Mouse (Mus musculus): ENCODE data around the gene Dlx3. TPM values are rescaled to one million over a fixed set of nuclear protein-coding genes. Genes with fewer than 3 reads are reported as not detected.
A peak's percentile ranks its signal among the peaks of the same experiment; 100 is the strongest.

Dlx3 gene
- polyA plus RNA-seq, 1 experiment from 2014 or later, result not detected

- TF ChIP-seq CTCF (IDR thresholded peaks at IDR 0.05), result no peak
- in situ Hi-C loops (cut with MboI; ENCODE audit: low pct_unique_long_range_greater_than_20kb), result no loop called here
- peaks cover 4% of the 10 kb centered on the region for H3K27me3 ChIP-seq
- POLR2A ChIA-PET, result no interaction called here
- CTCF ChIA-PET, result no interaction called here
- no peak for ATAC-seq
- no peak for DNase-seq (ENCODE audit: low read depth, low spot score)
These were observed 9.8 kb upstream of the Dlx3 start for GRCm38 (mm10) chr11:95110081-95110480.

GRCm38 (mm10) chr11:95117030-95117429 is 2.9 kb upstream of the Dlx3 start:
- DNase-seq (ENCODE audit: low read depth, low spot score), result no peak
- ChIA-PET CTCF (interaction anchor here (0.6 to 2.2 kb wide), 13 partner anchors 9 to 404 kb away, joined by 3 to 35 read pairs (median 4); partner anchors contain the start of gene Slc35b1), POLR2A (interaction anchor here (1.8 kb wide), 1 partner anchor 134 kb away, joined by 6 read pairs; no protein-coding TSS in a partner anchor)
- in situ Hi-C loops (cut with MboI; ENCODE audit: low pct_unique_long_range_greater_than_20kb), result loop anchor here (5.0 kb wide), 1 partner anchor 135 kb away; no protein-coding TSS in a partner anchor
- peak; percentile 72 for ATAC-seq
- peaks cover 38% of the 10 kb centered on the region for H3K27me3 ChIP-seq
- peak; percentile 94 for TF ChIP-seq CTCF (IDR thresholded peaks at IDR 0.05)

GRCm38 (mm10) chr11:95118505-95118904 is 1.4 kb upstream of the Dlx3 start:
- ChIA-PET POLR2A (no interaction called here), CTCF (interaction anchor here (1.5 to 2.2 kb wide), 2 partner anchors 110 to 141 kb away, joined by 5 to 8 read pairs; no protein-coding TSS in a partner anchor)
- no peak for TF ChIP-seq CTCF (IDR thresholded peaks at IDR 0.05)
- peaks cover 45% of the 10 kb centered on the region for H3K27me3 ChIP-seq
- DNase-seq (ENCODE audit: low read depth, low spot score) (no peak), ATAC-seq (no peak)
- in situ Hi-C loops (cut with MboI; ENCODE audit: low pct_unique_long_range_greater_than_20kb), result loop anchor here (5.0 kb wide), 1 partner anchor 134 kb away; no protein-coding TSS in a partner anchor

- no peak for ATAC-seq
- ChIA-PET POLR2A (no interaction called here), CTCF (interaction anchor here (1.4 kb wide), 1 partner anchor 131 kb away, joined by 4 read pairs; no protein-coding TSS in a partner anchor)
- no peak for TF ChIP-seq CTCF (IDR thresholded peaks at IDR 0.05)
- no peak for DNase-seq (ENCODE audit: low read depth, low spot score)
- in situ Hi-C loops (cut with MboI; ENCODE audit: low pct_unique_long_range_greater_than_20kb), result loop anchor here (5.0 kb wide), 2 partner anchors 112 to 402 kb away; no protein-coding TSS in a partner anchor
- H3K27me3 ChIP-seq, result peaks cover 38% of the 10 kb centered on the region
These were observed 708 bp downstream of the Dlx3 start for GRCm38 (mm10) chr11:95120633-95121020.

- ChIA-PET POLR2A (interaction anchor here (1.3 kb wide), 1 partner anchor 9 kb away, joined by 3 read pairs; no protein-coding TSS in a partner anchor), CTCF (interaction anchor here (1.4 kb wide), 1 partner anchor 130 kb away, joined by 4 read pairs; no protein-coding TSS in a partner anchor)
- in situ Hi-C loops (cut with MboI; ENCODE audit: low pct_unique_long_range_greater_than_20kb), result loop anchor here (5.0 kb wide), 2 partner anchors 111 to 401 kb away; no protein-coding TSS in a partner anchor
- TF ChIP-seq CTCF (IDR thresholded peaks at IDR 0.05), result no peak
- DNase-seq (ENCODE audit: low read depth, low spot score) (no peak), ATAC-seq (no peak)
- peaks cover 38% of the 10 kb centered on the region for H3K27me3 ChIP-seq
These were observed 1.5 kb downstream of the Dlx3 start for GRCm38 (mm10) chr11:95121161-95122099.

- in situ Hi-C loops (cut with MboI; ENCODE audit: low pct_unique_long_range_greater_than_20kb), result loop anchor here (5.0 kb wide), 2 partner anchors 110 to 400 kb away; no protein-coding TSS in a partner anchor
- TF ChIP-seq CTCF (IDR thresholded peaks at IDR 0.05), result no peak
- no peak for DNase-seq (ENCODE audit: low read depth, low spot score)
- peaks cover 38% of the 10 kb centered on the region for H3K27me3 ChIP-seq
- no peak for ATAC-seq
- POLR2A ChIA-PET, result interaction anchor here (1.3 kb wide), 1 partner anchor 9 kb away, joined by 3 read pairs; no protein-coding TSS in a partner anchor
- CTCF ChIA-PET, result no interaction called here
These were observed 2.2 kb downstream of the Dlx3 start for GRCm38 (mm10) chr11:95122100-95122489.

GRCm38 (mm10) chr11:95125366-95125948 is 5.5 kb downstream of the Dlx3 start:
- peaks cover 21% of the 10 kb centered on the region for H3K27me3 ChIP-seq
- ChIA-PET CTCF (interaction anchor here (1.4 kb wide), 1 partner anchor 8 kb away, joined by 3 read pairs; no protein-coding TSS in a partner anchor), POLR2A (no interaction called here)
- no peak for DNase-seq (ENCODE audit: low read depth, low spot score)
- no peak for TF ChIP-seq CTCF (IDR thresholded peaks at IDR 0.05)
- no peak for ATAC-seq
- in situ Hi-C loops (cut with MboI; ENCODE audit: low pct_unique_long_range_greater_than_20kb), result no loop called here

- DNase-seq (ENCODE audit: low read depth, low spot score) (no peak), ATAC-seq (no peak)
- in situ Hi-C loops (cut with MboI; ENCODE audit: low pct_unique_long_range_greater_than_20kb), result no loop called here
- peaks cover 12% of the 10 kb centered on the region for H3K27me3 ChIP-seq
- TF ChIP-seq CTCF (IDR thresholded peaks at IDR 0.05), result no peak
- ChIA-PET CTCF (interaction anchor here (0.7 to 1.5 kb wide), 4 partner anchors 9 to 125 kb away, joined by 3 to 6 read pairs (median 3); no protein-coding TSS in a partner anchor), POLR2A (no interaction called here)
These were observed 6.6 kb downstream of the Dlx3 start for GRCm38 (mm10) chr11:95126272-95127245.

- ATAC-seq (no peak), DNase-seq (ENCODE audit: low read depth, low spot score) (no peak)
- TF ChIP-seq CTCF (IDR thresholded peaks at IDR 0.05), result no peak
- POLR2A ChIA-PET, result no interaction called here
- in situ Hi-C loops (cut with MboI; ENCODE audit: low pct_unique_long_range_greater_than_20kb), result no loop called here
- CTCF ChIA-PET, result interaction anchor here (1.5 kb wide), 1 partner anchor 9 kb away, joined by 3 read pairs; no protein-coding TSS in a partner anchor
- H3K27me3 ChIP-seq, result no peaks in the 10 kb centered on the region
These were observed 8.4 kb downstream of the Dlx3 start for GRCm38 (mm10) chr11:95128359-95128758.
